Mouse (Mus musculus) kidney, embryonic 16.5 days (tissue): Measurements from ENCODE around the gene Zfp354b. TPM values are rescaled to one million over a fixed set of nuclear protein-coding genes. Genes with fewer than 3 reads are reported as not detected.

Experiments used
- ATAC-seq: fragments of 200-750 bp; cut with Nextera tagmentation; 2 replicates; pipeline ENCODE4 v1.8.0; 2017; ENCODE audit warnings: moderate TSS enrichment; ENCODE audit not compliant: low FRiP score, low TSS enrichment
- H3K27ac ChIP-seq: fragments of 300-500 bp; sonication (generic); 2 replicates; pipeline ENCODE4 v1.5.1; 2014; ENCODE audit warnings: low read length
- H3K27me3 ChIP-seq: fragments of 300-500 bp; sonication (generic); 2 replicates; pipeline ENCODE4 v1.6.1; 2014; ENCODE audit warnings: low read length, control low read depth, mixed read lengths; ENCODE audit not compliant: insufficient read depth
- H3K36me3 ChIP-seq: fragments of 300-500 bp; sonication (generic); 2 replicates; pipeline ENCODE4 v1.6.1; 2014; ENCODE audit warnings: low read length, control low read depth, mixed read lengths; ENCODE audit not compliant: insufficient read depth
- H3K4me1 ChIP-seq: fragments of 300-500 bp; sonication (generic); 2 replicates; pipeline ENCODE4 v1.6.1; 2014; ENCODE audit warnings: low read length, control low read depth, mixed read lengths; ENCODE audit not compliant: insufficient read depth
- H3K4me2 ChIP-seq: fragments of 300-500 bp; sonication (generic); replicated peaks from 2 replicates; pipeline ENCODE4 v1.6.1; 2014; ENCODE audit warnings: low read depth, low read length
- H3K4me3 ChIP-seq: fragments of 300-500 bp; sonication (generic); 2 replicates; pipeline ENCODE4 v1.5.1; 2014; ENCODE audit warnings: mild to moderate bottlenecking, low read length
- H3K9ac ChIP-seq: fragments of 300-500 bp; sonication (generic); replicated peaks from 2 replicates; pipeline ENCODE4 v1.6.1; 2014; ENCODE audit warnings: low read length
- H3K9me3 ChIP-seq: fragments of 300-500 bp; sonication (generic); 2 replicates; pipeline ENCODE4 v1.6.1; 2016; ENCODE audit warnings: low read length, control low read depth
- WGBS: fragments of 180-500 bp; shearing (Covaris S2); extraction: QIAGEN DNeasy Blood & Tissue Kit; methylation state at CpG from one replicate; pipeline ENCODE4 v1.1.7; 2014; 5-methylcytosine and 5-hydroxymethylcytosine counted together
- polyA plus RNA-seq: library from polyadenylated mRNA; unstranded; fragments of >200 nt; fragmentation: Nextera tagmentation; extraction: Ambion mirVana; gene quantifications from 2 replicates; pipeline ENCODE4 v1.2.1, GENCODE M21; 2015

The Zfp354b gene
- polyA plus RNA-seq, 1 experiment from 2014 or later, result 1.9 TPM

GRCm38 (mm10) chr11:50932040-50932439 lies 607 bp upstream of the Zfp354b start:
- Histone ChIP-seq H3K4me2 (peak overlapping the region; percentile 76), H3K4me1 (peaks cover 7% of the 10 kb centered on the region; the same call in 1 of the 2 replicates), H3K36me3 (no peaks in the 10 kb centered on the region), H3K27me3 (no peaks in the 10 kb centered on the region), H3K4me3 (peak overlapping the region; percentile 75; the same call in 1 of the 2 replicates), H3K9me3 (no peaks in the 10 kb centered on the region), H3K27ac (no peak overlapping the region), H3K9ac (no peak overlapping the region)
- 0 out of 2 replicates have a peak, but pooled peaks have one; percentile 32 for ATAC-seq
- 95% methylated on average over 1 of the region's 1 CpGs for WGBS

GRCm38 (mm10) chr11:50931021-50931420 lies 412 bp downstream of the Zfp354b start:
- H3K4me1 ChIP-seq, result peaks cover 7% of the 10 kb centered on the region; the same call in 1 of the 2 replicates
- peak overlapping the region; percentile 76 for H3K4me2 ChIP-seq
- no peaks in the 10 kb centered on the region for H3K27me3 ChIP-seq
- ATAC-seq, result peak; percentile 52
- peak overlapping the region; percentile 77 for H3K9ac ChIP-seq
- no peaks in the 10 kb centered on the region for H3K9me3 ChIP-seq
- H3K4me3 ChIP-seq, result peak overlapping the region; percentile 75
- WGBS, result under 1% methylated on average over 16 of the region's 16 CpGs
- H3K36me3 ChIP-seq, result no peaks in the 10 kb centered on the region
- H3K27ac ChIP-seq, result peak overlapping the region; percentile 30; the same call in 1 of the 2 replicates

GRCm38 (mm10) chr11:50930469-50931014 lies 891 bp downstream of the Zfp354b start:
- Histone ChIP-seq H3K27ac (no peak overlapping the region), H3K4me1 (peaks cover 7% of the 10 kb centered on the region; the same call in 1 of the 2 replicates), H3K9me3 (no peaks in the 10 kb centered on the region), H3K36me3 (no peaks in the 10 kb centered on the region), H3K27me3 (no peaks in the 10 kb centered on the region), H3K9ac (peak overlapping the region; percentile 77), H3K4me3 (peak overlapping the region; percentile 75), H3K4me2 (peak overlapping the region; percentile 76)
- 14% methylated on average over 14 of the region's 14 CpGs for WGBS
- no peak for ATAC-seq

- peak within 1 kb of the TSS; percentile 92 for H3K4me3 ChIP-seq
- no peaks in the 10 kb centered on the region for H3K4me1 ChIP-seq
- WGBS, result under 1% methylated on average over 47 of the region's 47 CpGs
- H3K27me3 ChIP-seq, result no peaks in the 10 kb centered on the region
- peak; percentile 99 for ATAC-seq
- peak within 1 kb of the TSS; percentile 96 for H3K9ac ChIP-seq
- H3K4me2 ChIP-seq, result peak within 1 kb of the TSS; percentile 54
- peak within 1 kb of the TSS; percentile 86 for H3K27ac ChIP-seq
- peaks cover 17% of the 10 kb centered on the region for H3K36me3 ChIP-seq
- H3K9me3 ChIP-seq, result peaks cover 13% of the 10 kb centered on the region
Observed at GRCm38 (mm10) chr11:50915671-50916320, 15.6 kb downstream of the Zfp354b start, which contains the start of gene Zfp2. Zfp2 (minus strand) TSS chr11:50916165.

- Histone ChIP-seq H3K9me3 (peaks cover 15% of the 10 kb centered on the region), H3K9ac (no peak overlapping the region), H3K36me3 (peaks cover 29% of the 10 kb centered on the region), H3K4me1 (no peaks in the 10 kb centered on the region), H3K4me3 (no peak overlapping the region), H3K27me3 (no peaks in the 10 kb centered on the region), H3K4me2 (no peak overlapping the region), H3K27ac (no peak overlapping the region)
- ATAC-seq, result no peak
- 88% methylated on average over 3 of the region's 3 CpGs for WGBS
Observed at GRCm38 (mm10) chr11:50914461-50914860, 17.0 kb downstream of the Zfp354b start.

GRCm38 (mm10) chr11:50913301-50913700 lies 18.1 kb downstream of the Zfp354b start:
- ATAC-seq, result no peak
- H3K4me1 ChIP-seq, result no peaks in the 10 kb centered on the region
- 82% methylated on average over 1 of the region's 1 CpGs for WGBS
- no peak overlapping the region for H3K9ac ChIP-seq
- no peak overlapping the region for H3K4me2 ChIP-seq
- no peak overlapping the region for H3K4me3 ChIP-seq
- H3K36me3 ChIP-seq, result peaks cover 38% of the 10 kb centered on the region
- H3K27me3 ChIP-seq, result no peaks in the 10 kb centered on the region
- H3K9me3 ChIP-seq, result peaks cover 15% of the 10 kb centered on the region
- H3K27ac ChIP-seq, result no peak overlapping the region

- Histone ChIP-seq H3K36me3 (peaks cover 81% of the 10 kb centered on the region), H3K4me3 (no peak overlapping the region), H3K27me3 (no peaks in the 10 kb centered on the region), H3K4me2 (no peak overlapping the region), H3K27ac (no peak overlapping the region), H3K4me1 (no peaks in the 10 kb centered on the region), H3K9ac (no peak overlapping the region), H3K9me3 (peaks cover 53% of the 10 kb centered on the region)
- ATAC-seq, result no peak
- WGBS, result 87% methylated on average over 5 of the region's 5 CpGs
Observed at GRCm38 (mm10) chr11:50908136-50908535, 23.3 kb downstream of the Zfp354b start.

GRCm38 (mm10) chr11:50897359-50897758 lies 34.1 kb downstream of the Zfp354b start:
- Histone ChIP-seq H3K27me3 (no peaks in the 10 kb centered on the region), H3K9me3 (peaks cover 56% of the 10 kb centered on the region), H3K4me3 (no peak overlapping the region), H3K27ac (no peak overlapping the region), H3K36me3 (peaks cover 33% of the 10 kb centered on the region), H3K4me1 (no peaks in the 10 kb centered on the region), H3K4me2 (no peak overlapping the region), H3K9ac (no peak overlapping the region)
- ATAC-seq, result no peak
- WGBS, result 84% methylated on average over 1 of the region's 1 CpGs

GRCm38 (mm10) chr11:50892441-50892840 lies 39.0 kb downstream of the Zfp354b start:
- H3K27ac ChIP-seq, result no peak overlapping the region
- H3K27me3 ChIP-seq, result no peaks in the 10 kb centered on the region
- H3K9ac ChIP-seq, result no peak overlapping the region
- H3K9me3 ChIP-seq, result peaks cover 18% of the 10 kb centered on the region
- no peak overlapping the region for H3K4me3 ChIP-seq
- no peaks in the 10 kb centered on the region for H3K36me3 ChIP-seq
- ATAC-seq, result no peak
- H3K4me2 ChIP-seq, result no peak overlapping the region
- H3K4me1 ChIP-seq, result no peaks in the 10 kb centered on the region; the same call in 1 of the 2 replicates
- WGBS, result 51% methylated on average over 2 of the region's 2 CpGs
